Mouse (Mus musculus) MEL (cell line): ENCODE measurements around the gene E130309D02Rik. TPM values are rescaled to one million over a fixed set of nuclear protein-coding genes. Genes with fewer than 3 reads are reported as not detected.

Experiments used
- DNase-seq: peaks from one replicate; pipeline ENCODE4 v3.0.0; 2011; ENCODE audit warnings: low read depth, low spot score
- H3K27ac ChIP-seq: 2 replicates; pipeline ENCODE4 v1.5.1; 2012; ENCODE audit warnings: low read depth, mild to moderate bottlenecking, control low read depth, low read length, moderate library complexity; ENCODE audit not compliant: control insufficient read depth
- H3K27me3 ChIP-seq, 2 experiments: fragments of 150-350 bp in 1 of 2; sonication (generic) in 1 of 2; 2 replicates each; pipeline ENCODE4 v1.6.1; 2012; ENCODE audit warnings: low read length in 2 of 2, mild to moderate bottlenecking in 2 of 2, improper control_type of control experiment in 1 of 2, moderate library complexity in 1 of 2; ENCODE audit not compliant: insufficient read depth in 2 of 2, control insufficient read depth in 1 of 2
- H3K36me3 ChIP-seq, 2 experiments: 2 replicates each; pipeline ENCODE4 v1.6.1; 2012 to 2014; ENCODE audit warnings: low read length in 2 of 2, improper control_type of control experiment in 1 of 2, inconsistent platforms in 1 of 2, mild to moderate bottlenecking in 1 of 2; ENCODE audit not compliant: insufficient read depth in 2 of 2, control insufficient read depth in 1 of 2
- H3K4me1 ChIP-seq, 2 experiments: fragments of 150-350 bp in 1 of 2; sonication (generic) in 1 of 2; 2 replicates each; pipeline ENCODE4 v1.6.1; 2012; ENCODE audit warnings: low read length in 2 of 2, improper control_type of control experiment in 1 of 2, mild to moderate bottlenecking in 1 of 2; ENCODE audit not compliant: insufficient read depth in 2 of 2, control insufficient read depth in 1 of 2
- H3K4me3 ChIP-seq, 2 experiments: fragments of 150-350 bp in 1 of 2; sonication (generic) in 1 of 2; 2 replicates each; pipeline ENCODE4 v1.5.1; 2012; ENCODE audit warnings: low read depth in 2 of 2, low read length in 2 of 2, mild to moderate bottlenecking in 2 of 2, moderate library complexity in 2 of 2, control low read depth in 1 of 2, improper control_type of control experiment in 1 of 2; ENCODE audit not compliant: control insufficient read depth in 1 of 2, insufficient read depth in 1 of 2
- H3K79me2 ChIP-seq: 2 replicates; pipeline ENCODE4 v1.6.1; 2012; ENCODE audit warnings: mild to moderate bottlenecking, low read length, moderate library complexity; ENCODE audit not compliant: control insufficient read depth, poor library complexity, insufficient read depth
- H3K9ac ChIP-seq: 2 replicates; pipeline ENCODE4 v1.6.1; 2012; ENCODE audit warnings: low read depth, mild to moderate bottlenecking, control low read depth, low read length, moderate library complexity; ENCODE audit not compliant: control insufficient read depth, poor library complexity, severe bottlenecking
- H3K9me3 ChIP-seq: fragments of 150-350 bp; sonication (generic); replicated peaks from 2 replicates; pipeline ENCODE4 v1.6.1; 2012; ENCODE audit warnings: mild to moderate bottlenecking, low read length, improper control_type of control experiment, moderate library complexity; ENCODE audit not compliant: insufficient read depth
- CHD1 ChIP-seq: IDR thresholded peaks from 2 replicates; pipeline ENCODE4 v1.6.1; 2012; ENCODE audit warnings: low read depth, mild to moderate bottlenecking, inconsistent platforms, low read length, improper control_type of control experiment
- CHD2 ChIP-seq: IDR thresholded peaks from 2 replicates; pipeline ENCODE4 v1.6.1; 2011; ENCODE audit warnings: low read length, improper control_type of control experiment
- CTCF ChIP-seq, 3 experiments: IDR thresholded peaks in 2 of 3; conservative IDR thresholded peaks in 1 of 3; 2 replicates each; pipeline ENCODE4 v1.5.1; 2011 to 2012; ENCODE audit warnings: low read length in 3 of 3, low read depth in 2 of 3, mild to moderate bottlenecking in 2 of 3, improper control_type of control experiment in 1 of 3, inconsistent platforms in 1 of 3, mixed read lengths in 1 of 3, moderate library complexity in 1 of 3; ENCODE audit not compliant: control insufficient read depth in 1 of 3, insufficient read depth in 1 of 3, poor library complexity in 1 of 3, severe bottlenecking in 1 of 3
- ELF1 ChIP-seq: IDR thresholded peaks from 2 replicates; pipeline ENCODE4 v1.6.1; 2014; ENCODE audit warnings: low read depth, mild to moderate bottlenecking, inconsistent platforms, low read length, improper control_type of control experiment, moderate library complexity
- EP300 ChIP-seq, 2 experiments: IDR thresholded peaks; 2 replicates each; pipeline ENCODE4 v1.6.1; 2011; ENCODE audit warnings: improper control_type of control experiment in 2 of 2, low read length in 2 of 2, low read depth in 1 of 2, mild to moderate bottlenecking in 1 of 2
- ETS1 ChIP-seq: IDR thresholded peaks from 2 replicates; pipeline ENCODE4 v1.6.1; 2012; ENCODE audit warnings: low read depth, mild to moderate bottlenecking, inconsistent platforms, low read length, improper control_type of control experiment, moderate library complexity
- GATA1 ChIP-seq: IDR thresholded peaks from 2 replicates; pipeline ENCODE4 v1.6.1; 2011; ENCODE audit warnings: low read depth, low read length, improper control_type of control experiment
- MAFK ChIP-seq: IDR thresholded peaks from 2 replicates; pipeline ENCODE4 v1.6.1; 2011; ENCODE audit warnings: low read depth, mild to moderate bottlenecking, low read length, improper control_type of control experiment, borderline replicate concordance
- MAZ ChIP-seq: IDR thresholded peaks from 2 replicates; pipeline ENCODE4 v1.6.1; 2012; ENCODE audit warnings: low read depth, mild to moderate bottlenecking, inconsistent platforms, low read length, improper control_type of control experiment
- MEF2A ChIP-seq: IDR thresholded peaks from 2 replicates; pipeline ENCODE4 v1.6.1; 2014; ENCODE audit warnings: low read depth, mild to moderate bottlenecking, inconsistent platforms, low read length, improper control_type of control experiment; ENCODE audit not compliant: poor library complexity, insufficient replicate concordance, severe bottlenecking; ENCODE audit errors: extremely low read depth
- MXI1 ChIP-seq: IDR thresholded peaks from 2 replicates; pipeline ENCODE4 v1.6.1; 2011; ENCODE audit warnings: mild to moderate bottlenecking, low read depth, low read length, improper control_type of control experiment
- POLR2A ChIP-seq, 2 experiments: IDR thresholded peaks; 2 replicates each; pipeline ENCODE4 v1.6.1; 2011 to 2012; ENCODE audit warnings: low read length in 2 of 2, mild to moderate bottlenecking in 2 of 2, control low read depth in 1 of 2, improper control_type of control experiment in 1 of 2, low read depth in 1 of 2, moderate library complexity in 1 of 2; ENCODE audit not compliant: control insufficient read depth in 1 of 2, insufficient read depth in 1 of 2, poor library complexity in 1 of 2
- POLR2AphosphoS2 ChIP-seq: IDR thresholded peaks from 2 replicates; pipeline ENCODE4 v1.6.1; 2011; ENCODE audit warnings: low read length, improper control_type of control experiment
- RCOR1 ChIP-seq: IDR thresholded peaks from 2 replicates; pipeline ENCODE4 v1.6.1; 2012; ENCODE audit warnings: low read depth, mild to moderate bottlenecking, inconsistent platforms, low read length, improper control_type of control experiment
- SMC3 ChIP-seq: IDR thresholded peaks from 2 replicates; pipeline ENCODE4 v1.6.1; 2011; ENCODE audit warnings: low read depth, low read length, improper control_type of control experiment
- UBTF ChIP-seq: IDR thresholded peaks from 2 replicates; pipeline ENCODE4 v1.6.1; 2012; ENCODE audit warnings: low read depth, mild to moderate bottlenecking, inconsistent platforms, low read length, improper control_type of control experiment, moderate library complexity, borderline replicate concordance; ENCODE audit not compliant: insufficient read depth
- USF2 ChIP-seq, 2 experiments: IDR thresholded peaks; 2 replicates each; pipeline ENCODE4 v1.6.1; 2011 to 2012; ENCODE audit warnings: improper control_type of control experiment in 2 of 2, low read length in 2 of 2, borderline replicate concordance in 1 of 2, inconsistent platforms in 1 of 2, low read depth in 1 of 2, mild to moderate bottlenecking in 1 of 2; ENCODE audit not compliant: insufficient read depth in 1 of 2
- ZC3H11A ChIP-seq: IDR thresholded peaks from 2 replicates; pipeline ENCODE4 v1.6.1; 2012; ENCODE audit warnings: low read depth, mild to moderate bottlenecking, inconsistent platforms, low read length, improper control_type of control experiment
- ZMIZ1 ChIP-seq: IDR thresholded peaks from 2 replicates; pipeline ENCODE4 v1.6.1; 2012; ENCODE audit warnings: low read depth, mild to moderate bottlenecking, inconsistent platforms, low read length, improper control_type of control experiment, moderate library complexity
- ZNF384 ChIP-seq: IDR thresholded peaks from 2 replicates; pipeline ENCODE4 v1.6.1; 2012; ENCODE audit warnings: low read depth, mild to moderate bottlenecking, inconsistent platforms, low read length, improper control_type of control experiment
- polyA plus RNA-seq, 2 experiments: library from polyadenylated mRNA; stranded (reverse) in 1 of 2; unstranded in 1 of 2; fragments of >175 nt in 1 of 2; fragments of >200 nt in 1 of 2; gene quantifications; 2 replicates each; pipeline versions ENCODE4 v1.2.1 to v1.2.4; 2012; ENCODE audit warnings: low replicate concordance in 2 of 2, low read depth in 1 of 2; ENCODE audit not compliant: insufficient read length in 2 of 2, insufficient read depth in 1 of 2, missing spikeins in 1 of 2
- total RNA-seq: library from RNA; depleted of rRNA; stranded (reverse); fragments of 300-350 nt; gene quantifications from 2 replicates; pipeline ENCODE4 v1.2.3, GENCODE M21; 2012

E130309D02Rik gene
- total and polyA plus RNA-seq, 3 experiments = 59.3 to 92.4 TPM; not detected in 1

GRCm38 (mm10) chr5:143359263-143359662, 44.1 kb upstream of the E130309D02Rik start:
- TF ChIP-seq CTCF (IDR thresholded peaks at IDR 0.05 in 2 of 3, conservative IDR thresholded peaks at IDR 0.05 in 1 of 3; ENCODE audit: control insufficient read depth in 1 of 3, insufficient read depth in 1 of 3, low read depth in 2 of 3, low read length in 3 of 3, poor library complexity in 1 of 3, severe bottlenecking in 1 of 3) (peak in 2 of 3 experiments; percentile 24 to 27; a peak in 3 of 6 replicates), ELF1 (no peak), MAZ (no peak), MEF2A (no peak)
- Histone ChIP-seq H3K27ac (no peak overlapping the region), H3K9me3 (no peaks in the 10 kb centered on the region), H3K4me3 (no peak overlapping the region), H3K79me2 (no peaks in the 10 kb centered on the region), H3K4me1 (no peaks in the 10 kb centered on the region), H3K36me3 (no peaks in the 10 kb centered on the region), H3K9ac (no peak overlapping the region), H3K27me3 (no peaks in the 10 kb centered on the region)
- DNase-seq = no peak

- Histone ChIP-seq H3K27ac (no peak overlapping the region), H3K36me3 (no peaks in the 10 kb centered on the region), H3K4me3 (no peak overlapping the region), H3K4me1 (no peaks in the 10 kb centered on the region), H3K9me3 (no peaks in the 10 kb centered on the region), H3K79me2 (no peaks in the 10 kb centered on the region), H3K9ac (no peak overlapping the region), H3K27me3 (no peaks in the 10 kb centered on the region)
- TF ChIP-seq MAFK = no peak
- no peak for TF ChIP-seq POLR2A (IDR thresholded peaks at IDR 0.05; ENCODE audit: control insufficient read depth in 1 of 2, insufficient read depth in 1 of 2, low read depth in 1 of 2, low read length in 2 of 2, poor library complexity in 1 of 2)
- TF ChIP-seq EP300 (IDR thresholded peaks at IDR 0.05; ENCODE audit: low read depth in 1 of 2, low read length in 2 of 2) = no peak
- no peak for TF ChIP-seq CHD1
- DNase-seq = no peak
Measured at GRCm38 (mm10) chr5:143357564-143357963, 42.4 kb upstream of the E130309D02Rik start.

- Histone ChIP-seq H3K4me1 (no peaks in the 10 kb centered on the region), H3K9ac (no peak within 1 kb of the TSS), H3K9me3 (no peaks in the 10 kb centered on the region), H3K36me3 (no peaks in the 10 kb centered on the region), H3K27ac (no peak within 1 kb of the TSS), H3K27me3 (no peaks in the 10 kb centered on the region), H3K4me3 (no peak within 1 kb of the TSS), H3K79me2 (no peaks in the 10 kb centered on the region)
- no peak for DNase-seq
- TF ChIP-seq CHD2 (no peak), ETS1 (no peak), UBTF (no peak), ZC3H11A (no peak), CTCF (IDR thresholded peaks at IDR 0.05 in 2 of 3, conservative IDR thresholded peaks at IDR 0.05 in 1 of 3; ENCODE audit: control insufficient read depth in 1 of 3, insufficient read depth in 1 of 3, low read depth in 2 of 3, low read length in 3 of 3, poor library complexity in 1 of 3, severe bottlenecking in 1 of 3) (no peak), ZMIZ1 (no peak), MXI1 (no peak), CHD1 (no peak), RCOR1 (no peak), SMC3 (no peak), POLR2AphosphoS2 (no peak), ZNF384 (no peak), GATA1 (no peak), USF2 (IDR thresholded peaks at IDR 0.05; ENCODE audit: borderline replicate concordance in 1 of 2, insufficient read depth in 1 of 2, low read depth in 1 of 2, low read length in 2 of 2) (no peak)
Measured at GRCm38 (mm10) chr5:143356686-143357388, 41.7 kb upstream of the E130309D02Rik start, which contains the start of gene Grid2ip. TSS of gene Grid2ip (plus strand) at chr5:143357338.
